Mouse (Mus musculus) left cerebral cortex, adult 2 months (tissue): ENCODE measurements around the gene Gm3542. TPM values are rescaled to one million over a fixed set of nuclear protein-coding genes. Genes with fewer than 3 reads are reported as not detected.
"Not testable (repeated sequence)": the region's sequence is repeated elsewhere in the genome, so short reads cannot be mapped to it uniquely, and the experiment has no call there.

Experiments used
- DNase-seq, 2 experiments: peaks; one replicate each; pipeline ENCODE4 v3.0.0; 2021 to 2022; ENCODE audit warnings: low spot score in 2 of 2, mixed read lengths in 1 of 2; ENCODE audit errors: extremely low spot score in 1 of 2
- H3K27ac ChIP-seq: fragments of 200-600 bp; 2 replicates; pipeline ENCODE4 v1.8.1; 2022
- H3K4me3 ChIP-seq: fragments of 200-600 bp; 2 replicates; pipeline ENCODE4 v1.8.1; 2022
- intact Hi-C: fragments of 180-260 bp; cut with DNase I; formaldehyde crosslinking; loops from one replicate; pipeline ENCODE4 v1.15.1; 2025
- long read RNA-seq, 2 experiments: library from polyadenylated mRNA; stranded (forward); transcript quantifications; one replicate each; pipeline ENCODE4 v2.0.0; 2021; ENCODE audit warnings: borderline mapping rate in 2 of 2
- total RNA-seq, 2 experiments: library from RNA; stranded (reverse); gene quantifications; 2 replicates each; pipeline ENCODE4 v1.2.3; 2021

Gene Gm3542
- not detected for total RNA-seq
- long read RNA-seq, experiment 1, result 0 reads
- long read RNA-seq, experiment 2, result 0 reads

- H3K27ac ChIP-seq, H3K4me3 ChIP-seq, intact Hi-C loops, DNase-seq: not testable (repeated sequence)
These were observed at the start of gene Gm3542 for GRCm38 (mm10) chr14:5334828-5335227. Gene Gm3542, minus strand, starts transcription at chr14:5334928.

Other genes with a start within 250 kb of the Gm3542 start
- gene Gm8279, start 203.4 kb downstream of the Gm3542 start, total RNA-seq, result not detected
- not detected for gene Gm3317, start 170.4 kb downstream of the Gm3542 start, total RNA-seq
- not detected for gene Gm8271, start 149.1 kb downstream of the Gm3542 start, total RNA-seq
- not detected for gene Gm3526, start 74.3 kb downstream of the Gm3542 start, total RNA-seq
- under 1 TPM in 1 of 2 experiments, not detected in 1; 0.33 TPM for gene Gm3500, start 54.1 kb upstream of the Gm3542 start, total RNA-seq
- gene Gm3194, start 120.5 kb upstream of the Gm3542 start, total RNA-seq, result 1 to 10 TPM; 1.9 to 2.8 TPM
- gene Gm8246, start 142.9 kb upstream of the Gm3542 start, total RNA-seq, result not detected
- gene Gm3187, start 149.3 kb upstream of the Gm3542 start, total RNA-seq, result not detected
- 1 to 10 TPM in 1 of 2 experiments, under 1 TPM in 1; 0.79 to 1.3 TPM for gene Gm3488, start 166.7 kb upstream of the Gm3542 start, total RNA-seq
- gene Gm3532, start 203.6 kb upstream of the Gm3542 start, total RNA-seq, result not detected